Comparison of ENCODE assay signal across 14 mouse cellular contexts in genomic region chr1:104933051-104933450, GRCm38 (mm10).
"Had no signal": no experiment of that assay in that cellular context is flagged by ENCODE, and none has a peak within 500 bp of the region (broad histone marks: within the 10 kb centered on the region; RNA-seq: fewer than 3 reads in every experiment).

No protein-coding gene starts in this region.

- DNase-seq: lung, adult 18-20 months; lung, embryonic 14.5 days; lung, postnatal 10 days; lung, postnatal 4 days; right cerebral cortex, postnatal 14 days; thymus, adult 2 months; thymus, postnatal 25 days; thymus, postnatal 4 days had no signal

- H3K4me3 ChIP-seq: midbrain, embryonic 13.5 days; midbrain, embryonic 15.5 days; neural tube, embryonic 12.5 days; stomach, embryonic 15.5 days had no signal

- H3K27ac ChIP-seq: midbrain, embryonic 13.5 days; midbrain, embryonic 15.5 days; neural tube, embryonic 12.5 days; stomach, embryonic 15.5 days; stomach, postnatal 0 days had no signal

- H3K4me2 ChIP-seq: lung, embryonic 14.5 days; midbrain, embryonic 11.5 days; midbrain, embryonic 13.5 days; midbrain, embryonic 15.5 days; neural tube, embryonic 12.5 days; stomach, embryonic 15.5 days had no signal

- H3K9me3 ChIP-seq: midbrain, embryonic 13.5 days; midbrain, embryonic 15.5 days; neural tube, embryonic 12.5 days; stomach, embryonic 15.5 days had no signal

- ATAC-seq: midbrain, embryonic 13.5 days; midbrain, embryonic 15.5 days had no signal

- H3K9ac ChIP-seq: lung, embryonic 14.5 days; midbrain, embryonic 13.5 days; midbrain, embryonic 15.5 days; neural tube, embryonic 12.5 days; stomach, embryonic 15.5 days had no signal

- H3K36me3 ChIP-seq: midbrain, embryonic 13.5 days; midbrain, embryonic 15.5 days; neural tube, embryonic 12.5 days; stomach, embryonic 15.5 days had no signal

- H3K4me1 ChIP-seq: midbrain, embryonic 13.5 days; midbrain, embryonic 15.5 days; neural tube, embryonic 12.5 days; stomach, embryonic 15.5 days had no signal

- H3K27me3 ChIP-seq: midbrain, embryonic 13.5 days; midbrain, embryonic 15.5 days; neural tube, embryonic 12.5 days; stomach, embryonic 15.5 days had no signal
